Mouse (Mus musculus) Patski (cell line): ENCODE measurements around the gene 8030474K03Rik. TPM values are rescaled to one million over a fixed set of nuclear protein-coding genes. Genes with fewer than 3 reads are reported as not detected.
"Not testable (repeated sequence)": the region's sequence is repeated elsewhere in the genome, so short reads cannot be mapped to it uniquely, and the experiment has no call there.

Source experiments
- ATAC-seq: fragments of 100-300 bp; one replicate; pipeline ENCODE4 v1.8.0; 2021
- CTCF ChIA-PET: fragments of 350-600 bp; sonication (Branson Sonifier 250); formaldehyde crosslinking; loops from one replicate; lab custom pipeline; 2022; ENCODE audit warnings: inconsistent platforms; lab: Charles Lee
- POLR2A ChIA-PET: fragments of 350-600 bp; sonication (Branson Sonifier 250); formaldehyde crosslinking; loops from one replicate; lab custom pipeline; 2022; ENCODE audit warnings: antibody characterized with exemption, inconsistent platforms; lab: Charles Lee
- DNase-seq: peaks from one replicate; pipeline ENCODE4 v3.0.0-alpha.2; 2011; ENCODE audit warnings: low read depth, low spot score
- H3K27me3 ChIP-seq: fragments of 371-371 bp; one replicate; pipeline ENCODE4 v1.5.1; 2021
- CTCF ChIP-seq: fragments of 100-300 bp; IDR thresholded peaks from one replicate; pipeline ENCODE4 v1.5.1; 2021
- in situ Hi-C: fragments of 300-500 bp; cut with MboI; formaldehyde crosslinking; loops from 3 replicates; pipeline ENCODE4 v1.11.1; 2018; ENCODE audit warnings: low pct_unique_long_range_greater_than_20kb, mixed read lengths
- polyA plus RNA-seq: library from polyadenylated mRNA; unstranded; gene quantifications from one replicate; pipeline ENCODE4 v1.2.3, GENCODE M21; 2021

8030474K03Rik gene
- polyA plus RNA-seq, 1 experiment from 2014 or later, result 0.13 TPM

DNA sequence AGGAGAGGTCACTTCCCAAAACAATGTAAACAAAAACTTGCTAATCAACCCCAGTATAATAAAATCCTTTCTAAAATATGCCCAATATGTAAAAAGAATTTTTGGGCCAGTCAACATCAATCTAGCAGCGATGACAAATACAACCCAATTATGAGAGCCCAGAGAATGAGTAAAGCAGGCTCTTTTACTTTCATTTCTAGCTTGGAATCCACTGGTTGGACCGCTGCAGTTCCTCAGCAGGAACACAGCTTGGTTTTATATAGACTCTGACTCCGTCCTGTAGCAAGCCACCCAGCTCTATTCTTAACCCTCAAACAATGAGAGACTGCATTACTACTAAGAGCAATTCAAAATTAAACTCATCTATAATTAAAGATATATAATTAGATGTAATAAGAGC, 17.3 kb downstream of the 8030474K03Rik start:
- H3K27me3 ChIP-seq, result peaks cover 24% of the 10 kb centered on the region
- DNase-seq, result no peak
- ATAC-seq, result no peak
- ChIA-PET CTCF (no interaction called here), POLR2A (no interaction called here)
- in situ Hi-C loops, result loop anchor here (10.0 kb wide), 1 partner anchor 243 kb away; no protein-coding TSS in a partner anchor
- TF ChIP-seq CTCF, result no peak

DNA sequence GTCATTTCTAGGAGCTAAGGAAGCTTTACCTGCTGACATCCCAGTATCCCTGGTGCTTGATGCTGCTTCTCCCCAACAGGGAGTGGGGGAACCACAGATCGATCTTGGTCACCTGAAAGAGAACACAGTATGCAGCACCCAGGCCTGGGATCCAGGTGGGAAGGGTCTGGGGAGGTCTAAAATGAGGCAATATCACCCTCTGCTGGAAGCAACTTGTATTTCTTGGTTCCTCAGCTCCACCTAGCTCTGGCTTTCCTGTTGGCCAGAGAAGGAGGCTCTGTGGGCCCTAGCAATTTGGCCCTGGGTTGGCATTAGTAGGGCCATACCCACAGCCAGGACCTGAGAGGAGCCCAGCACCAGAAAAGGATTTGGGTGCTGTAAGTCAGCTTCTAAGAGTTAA, 24.7 kb downstream of the 8030474K03Rik start:
- CTCF ChIA-PET, result interaction anchor here (1.2 kb wide), 1 partner anchor 123 kb away, joined by 3 read pairs; no protein-coding TSS in a partner anchor
- peak; percentile 59 for TF ChIP-seq CTCF
- no peak for ATAC-seq
- no peaks in the 10 kb centered on the region for H3K27me3 ChIP-seq
- POLR2A ChIA-PET, result no interaction called here
- DNase-seq, result no peak
- in situ Hi-C loops, result loop anchor here (10.0 kb wide), 1 partner anchor 236 kb away; no protein-coding TSS in a partner anchor

DNA sequence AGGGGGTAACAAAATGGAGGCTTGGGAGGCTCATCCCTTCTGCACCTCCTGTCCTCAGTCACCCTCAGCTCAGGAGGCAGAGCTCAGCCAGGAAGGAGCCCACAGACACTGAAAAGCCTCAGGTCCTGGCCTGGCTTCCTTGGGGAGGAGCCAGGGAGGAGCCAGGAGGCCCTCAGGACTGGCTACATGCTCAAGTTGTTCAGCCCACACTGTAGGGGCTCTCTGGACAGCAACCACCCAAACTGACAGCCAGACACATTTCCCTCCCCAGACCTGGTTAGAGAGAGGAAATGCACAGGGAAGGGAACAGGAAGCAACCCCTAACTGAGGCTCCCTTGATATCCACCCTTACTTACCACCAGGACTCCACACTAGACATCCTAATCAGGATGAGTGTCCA, 25.5 kb downstream of the 8030474K03Rik start:
- H3K27me3 ChIP-seq, DNase-seq, POLR2A ChIA-PET, CTCF ChIA-PET, ATAC-seq: not testable (repeated sequence)
- in situ Hi-C loops, result loop anchor here (10.0 kb wide), 1 partner anchor 235 kb away; no protein-coding TSS in a partner anchor

DNA sequence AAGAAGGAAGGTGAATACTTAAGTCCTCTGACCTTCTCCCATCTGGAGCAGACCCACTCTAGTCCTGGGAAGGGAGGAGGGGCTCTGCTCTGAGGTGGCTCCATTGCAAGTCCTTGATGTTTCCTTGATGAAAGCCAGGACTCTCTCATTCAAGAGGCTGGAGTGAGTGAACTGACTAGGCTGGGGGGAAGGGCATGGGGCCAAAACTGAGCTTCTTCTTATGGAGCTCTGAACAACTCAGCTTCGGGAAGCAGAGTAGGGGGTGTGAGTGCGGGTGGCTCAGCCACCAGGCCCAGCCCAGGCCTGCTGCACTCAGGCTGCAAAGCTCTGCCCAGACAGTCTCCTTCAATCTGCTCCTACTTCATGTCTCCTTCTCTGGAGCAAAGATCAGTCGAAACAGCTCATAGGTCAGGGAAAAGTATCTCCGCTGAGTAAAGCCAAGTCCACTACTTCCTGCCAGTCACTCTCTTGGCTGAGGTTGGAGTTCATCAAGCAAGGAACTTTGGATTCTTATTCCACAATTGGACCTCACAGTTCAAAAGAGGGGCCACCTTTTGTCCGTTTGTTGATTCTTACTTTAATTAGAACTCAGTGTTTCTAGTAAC, 52.8 kb downstream of the 8030474K03Rik start:
- ATAC-seq, result no peak
- peaks cover 18% of the 10 kb centered on the region for H3K27me3 ChIP-seq
- ChIA-PET CTCF (interaction anchor here (1.1 kb wide), 1 partner anchor 11 kb away, joined by 3 read pairs; no protein-coding TSS in a partner anchor), POLR2A (no interaction called here)
- DNase-seq, result no peak
- in situ Hi-C loops, result no loop called here
- TF ChIP-seq CTCF, result no peak

Other genes starting within 250 kb of the 8030474K03Rik start
- 116 TPM for gene Ogt, start 154.6 kb upstream of the 8030474K03Rik start, polyA plus RNA-seq
- not detected for gene Cxcr3, start 60.4 kb upstream of the 8030474K03Rik start, polyA plus RNA-seq
- gene Gm4779, start 233 bp upstream of the 8030474K03Rik start, polyA plus RNA-seq, result not detected
- gene Nhsl2, start 54.7 kb downstream of the 8030474K03Rik start, polyA plus RNA-seq, result 1.9 TPM